Mouse (Mus musculus) large intestine, adult 2 months (tissue): ENCODE results near the gene Gm9837. TPM values are rescaled to one million over a fixed set of nuclear protein-coding genes. Genes with fewer than 3 reads are reported as not detected.
A peak's percentile ranks its signal among the peaks of the same experiment; 100 is the strongest.

Source experiments
- DNase-seq: peaks from one replicate; pipeline ENCODE4 v3.0.0-alpha.2; 2012; ENCODE audit warnings: low read depth, low spot score
- WGBS: fragments of 180-500 bp; shearing (Covaris S2); methylation state at CpG from one replicate; pipeline ENCODE4 v1.1.7; 2018; 5-methylcytosine and 5-hydroxymethylcytosine counted together
- polyA plus RNA-seq: library from polyadenylated mRNA; depleted of rRNA; stranded (reverse); fragments of >200 nt; gene quantifications from 2 replicates; pipeline ENCODE4 v1.2.3, GENCODE M21; 2012

The Gm9837 gene
- polyA plus RNA-seq, 1 experiment: not detected

GRCm38 (mm10) chr11:53489421-53489820 is 19.1 kb upstream of the Gm9837 start:
- 89% methylated on average over 9 of the region's 9 CpGs for WGBS
- DNase-seq: no peak

- 98% methylated on average over 5 of the region's 5 CpGs for WGBS
These were observed 18.7 kb upstream of the Gm9837 start for GRCm38 (mm10) chr11:53489007-53489406.

GRCm38 (mm10) chr11:53486822-53487594 is 16.7 kb upstream of the Gm9837 start:
- DNase-seq: no peak
- WGBS: 17% methylated on average over 27 of the region's 27 CpGs

More at GRCm38 (mm10) chr11:53489007-53489406, 18.7 kb upstream of the Gm9837 start:
- DNase-seq: no peak

GRCm38 (mm10) chr11:53486351-53486750 is 16.1 kb upstream of the Gm9837 start:
- DNase-seq: no peak
- 88% methylated on average over 3 of the region's 3 CpGs for WGBS

- DNase-seq: no peak
- 35% methylated on average over 3 of the region's 3 CpGs for WGBS
These were observed 15.4 kb upstream of the Gm9837 start for GRCm38 (mm10) chr11:53485719-53486118.

GRCm38 (mm10) chr11:53483159-53483891 is 13.0 kb upstream of the Gm9837 start:
- WGBS: 36% methylated on average over 9 of the region's 9 CpGs
- peak; percentile 51 for DNase-seq

GRCm38 (mm10) chr11:53481088-53481730 is 10.9 kb upstream of the Gm9837 start:
- no peak for DNase-seq
- WGBS: 91% methylated on average over 4 of the region's 4 CpGs

- peak; percentile 40 for DNase-seq
- 3% methylated on average over 40 of the region's 40 CpGs for WGBS
These were observed 9.6 kb upstream of the Gm9837 start, which contains the start of the genes Gm9945 and Sowaha for GRCm38 (mm10) chr11:53479783-53480301. Gene Gm9945 (plus strand): TSS chr11:53480166. Gene Sowaha (minus strand): TSS chr11:53480274.

GRCm38 (mm10) chr11:53479171-53479782 is 9.0 kb upstream of the Gm9837 start:
- no peak for DNase-seq
- WGBS: 1% methylated on average over 62 of the region's 62 CpGs

GRCm38 (mm10) chr11:53478383-53479170 is 8.3 kb upstream of the Gm9837 start:
- WGBS: 8% methylated on average over 79 of the region's 79 CpGs

GRCm38 (mm10) chr11:53477833-53478232 is 7.6 kb upstream of the Gm9837 start:
- DNase-seq: no peak
- 79% methylated on average over 7 of the region's 7 CpGs for WGBS

More at GRCm38 (mm10) chr11:53478383-53479170, 8.3 kb upstream of the Gm9837 start:
- DNase-seq: no peak

GRCm38 (mm10) chr11:53475620-53476019 is 5.3 kb upstream of the Gm9837 start:
- 41% methylated on average over 8 of the region's 8 CpGs for WGBS
- no peak for DNase-seq

- 70% methylated on average over 3 of the region's 3 CpGs for WGBS
- no peak for DNase-seq
These were observed 2.4 kb upstream of the Gm9837 start for GRCm38 (mm10) chr11:53472709-53473108.

GRCm38 (mm10) chr11:53469294-53469967 is 848 bp downstream of the Gm9837 start:
- no peak for DNase-seq
- WGBS: 24% methylated on average over 16 of the region's 16 CpGs

GRCm38 (mm10) chr11:53466231-53466971 is 3.9 kb downstream of the Gm9837 start:
- WGBS: 21% methylated on average over 40 of the region's 40 CpGs
- DNase-seq: no peak

- WGBS: 22% methylated on average over 55 of the region's 55 CpGs
- no peak for DNase-seq
These were observed 6.5 kb downstream of the Gm9837 start for GRCm38 (mm10) chr11:53463551-53464424.

- 42% methylated on average over 5 of the region's 5 CpGs for WGBS
- DNase-seq: no peak
These were observed 8.6 kb downstream of the Gm9837 start for GRCm38 (mm10) chr11:53461727-53462126.
